Mouse (Mus musculus): ENCODE data around the gene Cdkn2d.

Cdkn2d gene

GRCm38 (mm10) chr9:21244428-21245112, 46.6 kb downstream of the Cdkn2d start:
- DNase-seq (ENCODE audit: low read depth), result no peak

- DNase-seq (ENCODE audit: low read depth), result no peak
These were observed 47.3 kb downstream of the Cdkn2d start for GRCm38 (mm10) chr9:21243826-21244427.

GRCm38 (mm10) chr9:21241343-21241742, 49.9 kb downstream of the Cdkn2d start:
- DNase-seq (ENCODE audit: low read depth), result peak; percentile 89

- DNase-seq (ENCODE audit: low read depth), result no peak
These were observed 51.8 kb downstream of the Cdkn2d start for GRCm38 (mm10) chr9:21239465-21239848.

GRCm38 (mm10) chr9:21238733-21239464, 52.3 kb downstream of the Cdkn2d start, which contains the start of gene Keap1:
Gene Keap1 (minus strand): TSS chr9:21239361.
- no peak for DNase-seq (ENCODE audit: low read depth)
